Mouse (Mus musculus) heart, adult 2 months (tissue): ENCODE data around the gene Gpr63.

Experiments used
- CTCF ChIP-seq: fragments of 200-600 bp; IDR thresholded peaks from 2 replicates; pipeline ENCODE4 v1.8.1; 2022; ENCODE audit warnings: antibody characterized with exemption, mild to moderate bottlenecking, moderate library complexity
- EP300 ChIP-seq: fragments of 200-500 bp; IDR thresholded peaks from 2 replicates; pipeline ENCODE4 v1.6.1; 2011; ENCODE audit warnings: low read depth, low read length, control low read depth; ENCODE audit not compliant: insufficient read depth
- POLR2A ChIP-seq: fragments of 200-500 bp; IDR thresholded peaks from 2 replicates; pipeline ENCODE4 v1.6.1; 2011; ENCODE audit warnings: mild to moderate bottlenecking, low read depth, low read length, control low read depth; ENCODE audit not compliant: insufficient read depth

GRCm38 (mm10) chr4:24978589-24978988, 12.4 kb downstream of the Gpr63 start:
- no peak for TF ChIP-seq EP300
- TF ChIP-seq CTCF, result no peak
- no peak for TF ChIP-seq POLR2A
